Mouse (Mus musculus) ES-Bruce4 (cell line): ENCODE measurements at regions not wholly inside any gene's neighbourhood (a gene's known extent, or its start where the extent isn't known, plus 50 kb on each side); places are given as distances from the start of the nearest gene placed in this dataset.

Experiments used
- H3K27ac ChIP-seq: 2 replicates; pipeline ENCODE4 v1.5.1; 2012; ENCODE audit warnings: low read length, inconsistent platforms; ENCODE audit not compliant: insufficient read depth
- H3K27me3 ChIP-seq: 2 replicates; pipeline ENCODE4 v1.6.1; 2012; ENCODE audit warnings: mild to moderate bottlenecking, low read length, inconsistent platforms; ENCODE audit not compliant: control insufficient read depth, poor library complexity, insufficient read depth, severe bottlenecking
- H3K36me3 ChIP-seq: 2 replicates; pipeline ENCODE4 v1.6.1; 2012; ENCODE audit warnings: inconsistent platforms, mild to moderate bottlenecking, low read length, moderate library complexity; ENCODE audit not compliant: control insufficient read depth, poor library complexity, insufficient read depth, severe bottlenecking
- H3K4me1 ChIP-seq: one replicate; pipeline ENCODE4 v1.8.1; 2011; ENCODE audit warnings: low read length; ENCODE audit not compliant: control insufficient read depth, insufficient read depth
- H3K4me3 ChIP-seq: 2 replicates; pipeline ENCODE4 v1.5.1; 2011; ENCODE audit warnings: low read depth, mild to moderate bottlenecking, low read length
- H3K9ac ChIP-seq: 2 replicates; pipeline ENCODE4 v1.6.1; 2012; ENCODE audit warnings: low read depth, mild to moderate bottlenecking, inconsistent platforms; ENCODE audit not compliant: poor library complexity, severe bottlenecking
- H3K9me3 ChIP-seq: replicated peaks from 2 replicates; pipeline ENCODE4 v1.6.1; 2012; ENCODE audit warnings: mild to moderate bottlenecking, low read length, inconsistent platforms; ENCODE audit not compliant: control insufficient read depth, poor library complexity, insufficient read depth, severe bottlenecking
- CTCF ChIP-seq: IDR thresholded peaks from one replicate; pipeline ENCODE4 v1.8.1; 2011; ENCODE audit warnings: low read depth, low read length
- EP300 ChIP-seq: IDR thresholded peaks from 2 replicates; pipeline ENCODE4 v1.6.1; 2011; ENCODE audit warnings: low read depth, low read length; ENCODE audit not compliant: insufficient read depth
- POLR2A ChIP-seq: IDR thresholded peaks from one replicate; pipeline ENCODE4 v1.8.1; 2011; ENCODE audit warnings: low read length; ENCODE audit not compliant: insufficient read depth

DNA sequence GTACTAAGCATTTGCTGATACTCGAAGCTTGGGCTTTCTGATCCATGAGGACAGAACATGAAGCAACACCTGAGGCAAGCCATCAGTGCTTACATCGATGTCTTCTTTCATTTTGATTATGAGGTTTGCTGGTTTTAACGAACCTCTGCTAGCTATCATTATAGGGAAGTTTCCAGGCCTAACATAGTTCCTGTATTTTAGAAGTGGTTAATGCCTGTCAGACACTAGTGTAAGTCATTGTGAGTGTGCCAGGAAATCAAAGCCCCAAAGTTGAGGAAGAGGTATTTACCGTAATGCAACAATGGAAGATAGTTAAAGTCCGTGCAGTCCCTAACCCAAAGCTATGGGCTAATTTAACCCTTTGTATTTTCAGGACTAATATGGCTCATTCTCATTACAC, 120.1 kb upstream of the Rap2b start:
- TF ChIP-seq POLR2A, result no peak
- TF ChIP-seq EP300, result no peak
- no peak for TF ChIP-seq CTCF
- Histone ChIP-seq H3K36me3 (no peaks in the 10 kb centered on the region), H3K27ac (no peak overlapping the region)

DNA sequence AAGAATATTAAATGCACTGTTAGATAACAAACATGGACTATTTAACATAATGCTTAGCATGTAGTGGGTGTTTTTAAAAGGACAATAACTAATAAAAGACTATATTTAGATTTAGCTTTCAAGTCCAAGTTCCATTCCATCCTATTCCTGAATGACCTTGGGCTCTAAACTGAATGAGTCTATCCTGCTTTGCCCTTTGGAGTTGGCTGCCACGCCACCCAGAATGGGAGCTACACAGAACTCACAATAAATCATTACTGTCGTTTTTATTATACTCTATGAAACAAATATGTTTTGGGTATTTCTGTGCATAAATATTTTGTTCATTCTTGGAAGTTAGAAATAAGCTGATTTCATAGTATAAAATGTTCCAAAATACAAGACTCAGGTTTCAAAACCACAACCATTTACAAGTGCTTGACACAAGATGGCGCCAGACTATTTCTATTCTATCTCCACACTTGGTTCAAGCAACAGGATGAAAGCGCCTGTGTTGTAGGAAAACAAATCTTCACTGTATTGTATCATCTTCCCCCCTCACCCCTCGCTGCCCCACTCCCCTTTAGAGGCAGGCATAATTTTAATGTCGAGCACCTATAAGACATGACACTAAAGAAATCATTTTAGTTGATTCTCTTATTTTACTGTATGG, 117.4 kb upstream of the Rap2b start:
- Histone ChIP-seq H3K9ac (no peak overlapping the region), H3K36me3 (no peaks in the 10 kb centered on the region), H3K27me3 (no peaks in the 10 kb centered on the region), H3K4me3 (no peak overlapping the region), H3K4me1 (no peaks in the 10 kb centered on the region), H3K27ac (no peak overlapping the region), H3K9me3 (no peaks in the 10 kb centered on the region)
- TF ChIP-seq CTCF, result no peak
- no peak for TF ChIP-seq EP300
- no peak for TF ChIP-seq POLR2A

More for the DNA sequence above, 120.1 kb upstream of the Rap2b start:
- Histone ChIP-seq H3K9me3 (no peaks in the 10 kb centered on the region), H3K4me3 (no peak overlapping the region), H3K27me3 (no peaks in the 10 kb centered on the region), H3K9ac (no peak overlapping the region), H3K4me1 (no peaks in the 10 kb centered on the region)

DNA sequence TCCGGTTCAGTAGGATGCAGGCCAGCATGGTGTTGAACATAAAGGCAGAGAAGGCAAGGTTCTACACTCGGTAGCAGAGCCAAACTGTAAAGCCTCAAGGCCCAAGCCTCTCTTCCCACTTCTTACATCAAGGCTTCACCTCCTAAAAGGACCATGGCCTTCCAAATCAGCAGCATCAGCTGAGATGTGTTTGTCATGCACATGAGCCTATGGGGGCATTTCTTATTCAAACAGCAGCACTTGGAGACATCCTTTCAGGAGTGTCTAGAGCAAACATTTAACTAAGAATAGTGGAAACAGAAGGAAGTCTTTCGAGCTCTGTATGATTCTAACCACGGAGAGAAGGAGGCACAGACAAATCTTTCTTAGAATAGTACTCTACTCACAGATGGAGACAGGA, 115.0 kb upstream of the Rap2b start:
- no peaks in the 10 kb centered on the region for H3K4me1 ChIP-seq
- no peaks in the 10 kb centered on the region for H3K27me3 ChIP-seq
- no peaks in the 10 kb centered on the region for H3K36me3 ChIP-seq
- no peaks in the 10 kb centered on the region for H3K9me3 ChIP-seq
- TF ChIP-seq EP300 (0 out of 2 replicates have a peak, but pooled peaks have one; percentile 29), POLR2A (no peak)
- no peak overlapping the region for H3K4me3 ChIP-seq
- H3K9ac ChIP-seq, result no peak overlapping the region
- no peak overlapping the region for H3K27ac ChIP-seq

DNA sequence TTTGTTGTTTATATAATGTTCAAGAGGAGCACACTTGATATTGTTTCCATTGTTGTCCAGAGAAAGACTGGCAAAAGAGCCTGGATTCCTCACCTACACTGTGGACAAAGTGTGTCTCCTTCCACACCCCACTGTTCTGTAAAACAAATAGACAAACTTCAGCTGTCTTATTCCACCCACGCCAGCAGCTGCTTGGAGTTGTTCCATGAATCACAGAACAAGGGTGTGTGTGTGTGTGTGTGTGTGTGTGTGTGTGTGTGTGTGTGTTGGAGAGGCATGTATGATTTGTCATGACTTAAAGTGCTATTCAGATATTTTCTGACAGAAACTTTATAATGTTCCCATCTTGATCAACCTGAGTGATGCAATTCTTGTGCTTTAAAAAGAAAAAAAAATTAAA, 114.1 kb upstream of the Rap2b start:
- no peaks in the 10 kb centered on the region for H3K27me3 ChIP-seq
- H3K27ac ChIP-seq, result no peak overlapping the region
- no peaks in the 10 kb centered on the region for H3K36me3 ChIP-seq
- H3K4me3 ChIP-seq, result no peak overlapping the region
- no peaks in the 10 kb centered on the region for H3K4me1 ChIP-seq
- no peaks in the 10 kb centered on the region for H3K9me3 ChIP-seq
- TF ChIP-seq POLR2A (no peak), EP300 (no peak), CTCF (no peak)
- H3K9ac ChIP-seq, result no peak overlapping the region

DNA sequence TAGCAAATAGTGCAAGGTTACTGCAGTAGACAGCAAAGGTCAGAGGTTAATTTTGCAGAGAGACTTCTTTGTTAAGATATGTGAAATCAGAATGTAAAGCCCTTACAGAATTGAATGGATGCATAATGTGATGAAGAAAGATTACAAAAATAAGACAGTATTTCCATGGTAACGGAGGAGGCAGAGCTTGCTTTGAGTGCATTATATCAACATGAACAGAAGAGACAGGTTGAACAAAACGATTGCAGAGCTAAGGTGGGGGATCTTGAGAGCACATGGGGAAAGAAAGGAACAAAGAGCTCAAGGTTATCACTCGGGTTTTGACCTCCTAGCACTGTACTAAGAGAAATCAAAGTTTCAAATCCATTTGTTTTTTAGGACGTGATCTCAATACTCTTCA, 106.2 kb upstream of the Rap2b start:
- Histone ChIP-seq H3K9ac (no peak overlapping the region), H3K4me3 (no peak overlapping the region), H3K36me3 (no peaks in the 10 kb centered on the region), H3K9me3 (peaks cover 4% of the 10 kb centered on the region; the same call in 1 of the 2 replicates), H3K27ac (no peak overlapping the region), H3K27me3 (no peaks in the 10 kb centered on the region), H3K4me1 (no peaks in the 10 kb centered on the region)
- TF ChIP-seq POLR2A, result no peak
- TF ChIP-seq EP300, result no peak
- TF ChIP-seq CTCF, result no peak

DNA sequence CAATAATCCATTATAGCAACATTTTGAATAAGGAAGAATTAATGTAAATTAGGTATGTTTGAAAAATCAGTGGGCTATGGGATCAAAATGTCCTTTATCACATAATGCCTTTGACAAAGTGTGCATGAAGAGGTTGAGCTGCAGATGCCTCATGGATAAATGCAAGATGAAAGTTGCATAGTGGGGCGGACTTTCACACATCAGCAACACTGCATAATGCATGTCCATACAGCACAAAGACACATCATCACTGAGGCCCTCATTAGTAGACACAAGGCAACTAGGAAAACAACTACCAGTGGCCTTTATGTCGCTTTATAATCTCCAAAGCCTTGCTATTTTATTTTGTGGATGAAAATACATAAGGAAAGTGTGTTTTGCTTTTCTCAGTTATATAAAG, 105.8 kb upstream of the Rap2b start:
- Histone ChIP-seq H3K9ac (no peak overlapping the region), H3K36me3 (no peaks in the 10 kb centered on the region), H3K9me3 (peaks cover 6% of the 10 kb centered on the region; the same call in 1 of the 2 replicates), H3K27ac (no peak overlapping the region), H3K4me3 (no peak overlapping the region), H3K27me3 (no peaks in the 10 kb centered on the region), H3K4me1 (no peaks in the 10 kb centered on the region)
- TF ChIP-seq POLR2A (no peak), EP300 (no peak), CTCF (no peak)
